Mouse (Mus musculus) megakaryocyte, embryonic 14.5 days (primary cell): ENCODE data around the gene Mapk7. TPM values are rescaled to one million over a fixed set of nuclear protein-coding genes. Genes with fewer than 3 reads are reported as not detected.

Source experiments
- H3K27me3 ChIP-seq: replicated peaks from 2 replicates; pipeline ENCODE3; 2012; ENCODE audit warnings: inconsistent platforms
- H3K36me3 ChIP-seq: replicated peaks from 2 replicates; pipeline ENCODE3; 2012; ENCODE audit warnings: low read length, inconsistent platforms, mixed read lengths
- H3K4me1 ChIP-seq: 2 replicates; pipeline ENCODE4 v1.6.1; 2012; ENCODE audit warnings: inconsistent platforms
- H3K4me3 ChIP-seq: replicated peaks from 2 replicates; pipeline ENCODE3; 2012; ENCODE audit warnings: moderate library complexity, mild to moderate bottlenecking, inconsistent platforms
- H3K9me3 ChIP-seq: 2 replicates; pipeline ENCODE4 v1.6.1; 2012; ENCODE audit warnings: inconsistent platforms
- FLI1 ChIP-seq: IDR thresholded peaks from 2 replicates; pipeline ENCODE4 v1.6.1; 2012; ENCODE audit warnings: low read length, inconsistent platforms, mixed read lengths
- GATA1 ChIP-seq: IDR thresholded peaks from 3 replicates; pipeline ENCODE4 v1.6.1; 2012; ENCODE audit warnings: mixed read lengths, low read length, inconsistent platforms, borderline replicate concordance
- polyA plus RNA-seq: library from polyadenylated mRNA; stranded (reverse); fragments of >175 nt; gene quantifications from 2 replicates; pipeline ENCODE4 v1.2.3, GENCODE M21; 2012; ENCODE audit warnings: low replicate concordance; ENCODE audit not compliant: insufficient read depth

Mapk7 gene
- polyA plus RNA-seq, 1 experiment, result 21.5 TPM

- TF ChIP-seq FLI1 (no peak), GATA1 (no peak)
- H3K4me1 ChIP-seq, result peaks cover 16% of the 10 kb centered on the region
- H3K27me3 ChIP-seq, result peaks cover 57% of the 10 kb centered on the region
- peak overlapping the region; percentile 35 for H3K4me3 ChIP-seq
- no peaks in the 10 kb centered on the region for H3K36me3 ChIP-seq
- no peaks in the 10 kb centered on the region for H3K9me3 ChIP-seq
Observed at GRCm38 (mm10) chr11:61468534-61468933, 25.7 kb downstream of the Mapk7 start.

- Histone ChIP-seq H3K4me3 (no peak overlapping the region), H3K27me3 (peaks cover 61% of the 10 kb centered on the region), H3K4me1 (peaks cover 10% of the 10 kb centered on the region), H3K36me3 (no peaks in the 10 kb centered on the region), H3K9me3 (peaks cover 8% of the 10 kb centered on the region)
- no peak for TF ChIP-seq GATA1
- TF ChIP-seq FLI1, result no peak
Observed at GRCm38 (mm10) chr11:61465422-61465821, 28.8 kb downstream of the Mapk7 start.

- peaks cover 64% of the 10 kb centered on the region for H3K27me3 ChIP-seq
- no peaks in the 10 kb centered on the region for H3K4me1 ChIP-seq
- peaks cover 21% of the 10 kb centered on the region for H3K9me3 ChIP-seq
- no peaks in the 10 kb centered on the region for H3K36me3 ChIP-seq
- no peak for TF ChIP-seq FLI1
- TF ChIP-seq GATA1, result no peak
- no peak overlapping the region for H3K4me3 ChIP-seq
Observed at GRCm38 (mm10) chr11:61464071-61464470, 30.1 kb downstream of the Mapk7 start.

- Histone ChIP-seq H3K9me3 (no peaks in the 10 kb centered on the region), H3K27me3 (peaks cover 77% of the 10 kb centered on the region), H3K36me3 (no peaks in the 10 kb centered on the region), H3K4me3 (no peak overlapping the region), H3K4me1 (no peaks in the 10 kb centered on the region)
- TF ChIP-seq FLI1 (no peak), GATA1 (no peak)
Observed at GRCm38 (mm10) chr11:61449499-61450292, 44.5 kb downstream of the Mapk7 start.

- Histone ChIP-seq H3K4me1 (no peaks in the 10 kb centered on the region), H3K27me3 (peaks cover 74% of the 10 kb centered on the region), H3K36me3 (no peaks in the 10 kb centered on the region), H3K9me3 (peaks cover 4% of the 10 kb centered on the region), H3K4me3 (no peak overlapping the region)
- TF ChIP-seq FLI1 (no peak), GATA1 (no peak)
Observed at GRCm38 (mm10) chr11:61448599-61449225, 45.5 kb downstream of the Mapk7 start.

GRCm38 (mm10) chr11:61448041-61448440 lies 46.2 kb downstream of the Mapk7 start:
- H3K4me1 ChIP-seq, result no peaks in the 10 kb centered on the region
- no peak overlapping the region for H3K4me3 ChIP-seq
- peaks cover 73% of the 10 kb centered on the region for H3K27me3 ChIP-seq
- no peak for TF ChIP-seq GATA1
- TF ChIP-seq FLI1, result no peak
- H3K9me3 ChIP-seq, result peaks cover 11% of the 10 kb centered on the region
- no peaks in the 10 kb centered on the region for H3K36me3 ChIP-seq

GRCm38 (mm10) chr11:61447296-61447695 lies 46.9 kb downstream of the Mapk7 start:
- TF ChIP-seq FLI1 (no peak), GATA1 (no peak)
- Histone ChIP-seq H3K4me1 (no peaks in the 10 kb centered on the region), H3K4me3 (no peak overlapping the region), H3K27me3 (peaks cover 72% of the 10 kb centered on the region), H3K36me3 (no peaks in the 10 kb centered on the region), H3K9me3 (peaks cover 13% of the 10 kb centered on the region)

- TF ChIP-seq GATA1 (no peak), FLI1 (no peak)
- H3K4me1 ChIP-seq, result 0 out of 2 replicates have a peak, but pooled peaks cover 3% of the 10 kb centered on the region
- H3K27me3 ChIP-seq, result peaks cover 62% of the 10 kb centered on the region
- peaks cover 13% of the 10 kb centered on the region for H3K9me3 ChIP-seq
- no peaks in the 10 kb centered on the region for H3K36me3 ChIP-seq
- no peak overlapping the region for H3K4me3 ChIP-seq
Observed at GRCm38 (mm10) chr11:61443807-61444206, 50.4 kb downstream of the Mapk7 start.

GRCm38 (mm10) chr11:61441670-61442069 lies 52.5 kb downstream of the Mapk7 start:
- H3K9me3 ChIP-seq, result peaks cover 13% of the 10 kb centered on the region
- no peak overlapping the region for H3K4me3 ChIP-seq
- peaks cover 8% of the 10 kb centered on the region for H3K4me1 ChIP-seq
- peaks cover 54% of the 10 kb centered on the region for H3K27me3 ChIP-seq
- no peaks in the 10 kb centered on the region for H3K36me3 ChIP-seq
- TF ChIP-seq FLI1, result no peak
- no peak for TF ChIP-seq GATA1

GRCm38 (mm10) chr11:61440416-61440815 lies 53.8 kb downstream of the Mapk7 start:
- peaks cover 62% of the 10 kb centered on the region for H3K27me3 ChIP-seq
- TF ChIP-seq FLI1, result no peak
- no peak for TF ChIP-seq GATA1

More at GRCm38 (mm10) chr11:61440416-61440815, 53.8 kb downstream of the Mapk7 start:
- no peaks in the 10 kb centered on the region for H3K36me3 ChIP-seq
- peaks cover 13% of the 10 kb centered on the region for H3K9me3 ChIP-seq
- H3K4me1 ChIP-seq, result peaks cover 8% of the 10 kb centered on the region
- H3K4me3 ChIP-seq, result no peak overlapping the region
